Mouse (Mus musculus) midbrain, embryonic 16.5 days (tissue): ENCODE results near the gene Acox1. TPM values are rescaled to one million over a fixed set of nuclear protein-coding genes. Genes with fewer than 3 reads are reported as not detected.

ENCODE experiments used
- ATAC-seq: fragments of 200-750 bp; cut with Nextera tagmentation; 2 replicates; pipeline ENCODE4 v1.8.0; 2017; ENCODE audit warnings: moderate TSS enrichment
- H3K27ac ChIP-seq: fragments of 300-500 bp; sonication (generic); 2 replicates; pipeline ENCODE4 v1.5.1; 2014; ENCODE audit warnings: mild to moderate bottlenecking, low read length, mixed read lengths
- H3K27me3 ChIP-seq: fragments of 300-500 bp; sonication (generic); 2 replicates; pipeline ENCODE4 v1.6.1; 2014; ENCODE audit warnings: low read depth, low read length, mixed read lengths; ENCODE audit not compliant: control insufficient read depth, insufficient read depth
- H3K36me3 ChIP-seq: fragments of 300-500 bp; sonication (generic); 2 replicates; pipeline ENCODE4 v1.6.1; 2014; ENCODE audit warnings: mild to moderate bottlenecking, low read length, moderate library complexity, mixed read lengths; ENCODE audit not compliant: control insufficient read depth, insufficient read depth
- H3K4me1 ChIP-seq: fragments of 300-500 bp; sonication (generic); 2 replicates; pipeline ENCODE4 v1.6.1; 2014; ENCODE audit warnings: mild to moderate bottlenecking, low read length, mixed read lengths; ENCODE audit not compliant: control insufficient read depth, insufficient read depth
- H3K4me2 ChIP-seq: fragments of 300-500 bp; sonication (generic); 2 replicates; pipeline ENCODE4 v1.6.1; 2014; ENCODE audit warnings: mild to moderate bottlenecking, low read length, mixed read lengths
- H3K4me3 ChIP-seq: fragments of 300-500 bp; sonication (generic); 2 replicates; pipeline ENCODE4 v1.5.1; 2014; ENCODE audit warnings: low read depth, mild to moderate bottlenecking, low read length, moderate library complexity, mixed read lengths
- H3K9ac ChIP-seq: fragments of 300-500 bp; sonication (generic); 2 replicates; pipeline ENCODE4 v1.6.1; 2014; ENCODE audit warnings: low read depth, low read length, mixed read lengths
- H3K9me3 ChIP-seq: fragments of 300-500 bp; sonication (generic); replicated peaks from 2 replicates; pipeline ENCODE4 v1.6.1; 2014; ENCODE audit warnings: mild to moderate bottlenecking, low read length, mixed read lengths; ENCODE audit not compliant: control insufficient read depth, poor library complexity, severe bottlenecking
- WGBS: fragments of 180-500 bp; shearing (Covaris S2); extraction: QIAGEN DNeasy Blood & Tissue Kit; methylation state at CpG from one replicate; pipeline ENCODE4 v1.1.7; 2014; 5-methylcytosine and 5-hydroxymethylcytosine counted together
- polyA plus RNA-seq: library from polyadenylated mRNA; unstranded; fragments of >200 nt; fragmentation: Nextera tagmentation; extraction: Ambion mirVana; gene quantifications from 2 replicates; pipeline ENCODE4 v1.2.1, GENCODE M21; 2015

Acox1 gene
- polyA plus RNA-seq, 1 experiment from 2014 or later = 71.5 TPM

DNA sequence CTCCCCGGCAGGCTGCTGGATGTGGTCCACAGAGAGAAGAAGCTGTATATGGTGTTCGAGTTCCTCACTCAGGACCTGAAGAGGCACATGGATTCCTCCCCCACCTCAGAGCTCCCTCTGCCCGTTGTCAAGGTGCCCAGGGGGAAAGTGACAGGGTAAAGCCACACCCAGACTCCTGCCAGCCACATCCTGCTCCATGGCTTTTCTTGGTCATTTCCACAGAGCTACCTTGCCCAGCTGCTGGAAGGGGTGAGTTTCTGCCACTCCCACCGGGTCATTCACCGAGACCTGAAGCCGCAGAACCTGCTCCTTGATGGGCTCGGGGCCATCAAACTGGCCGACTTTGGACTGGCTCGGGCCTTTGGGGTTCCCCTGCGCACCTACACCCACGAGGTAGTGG, 17.7 kb upstream of the Acox1 start:
- no peak overlapping the region for H3K9ac ChIP-seq
- 90% methylated on average over 11 of the region's 11 CpGs for WGBS
- H3K4me1 ChIP-seq = no peaks in the 10 kb centered on the region
- no peak for ATAC-seq
- no peak overlapping the region for H3K4me2 ChIP-seq
- H3K9me3 ChIP-seq = peaks cover 2% of the 10 kb centered on the region; the same call in 1 of the 2 replicates
- no peaks in the 10 kb centered on the region for H3K36me3 ChIP-seq
- H3K4me3 ChIP-seq = no peak overlapping the region
- no peak overlapping the region for H3K27ac ChIP-seq
- H3K27me3 ChIP-seq = peaks cover 12% of the 10 kb centered on the region

DNA sequence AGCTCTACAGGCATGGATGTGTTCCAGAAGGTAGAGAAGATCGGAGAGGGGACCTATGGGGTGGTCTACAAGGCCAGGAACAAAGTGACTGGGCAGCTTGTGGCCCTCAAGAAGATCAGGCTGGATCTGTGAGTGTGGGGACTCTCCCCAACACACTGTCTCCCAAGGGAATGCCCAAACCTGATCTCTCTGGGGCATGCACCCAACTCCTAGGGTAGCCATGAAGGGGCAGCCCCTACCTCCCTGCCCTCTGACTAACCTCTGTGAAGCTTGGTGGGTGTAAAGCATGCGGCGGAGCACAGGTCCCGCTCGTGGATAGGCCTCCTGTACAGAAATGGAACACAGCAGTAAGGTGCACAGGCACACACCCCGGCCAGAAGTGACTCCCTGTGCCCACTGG, 17.1 kb upstream of the Acox1 start:
- H3K4me2 ChIP-seq = no peak overlapping the region
- 91% methylated on average over 6 of the region's 6 CpGs for WGBS
- no peak for ATAC-seq

DNA sequence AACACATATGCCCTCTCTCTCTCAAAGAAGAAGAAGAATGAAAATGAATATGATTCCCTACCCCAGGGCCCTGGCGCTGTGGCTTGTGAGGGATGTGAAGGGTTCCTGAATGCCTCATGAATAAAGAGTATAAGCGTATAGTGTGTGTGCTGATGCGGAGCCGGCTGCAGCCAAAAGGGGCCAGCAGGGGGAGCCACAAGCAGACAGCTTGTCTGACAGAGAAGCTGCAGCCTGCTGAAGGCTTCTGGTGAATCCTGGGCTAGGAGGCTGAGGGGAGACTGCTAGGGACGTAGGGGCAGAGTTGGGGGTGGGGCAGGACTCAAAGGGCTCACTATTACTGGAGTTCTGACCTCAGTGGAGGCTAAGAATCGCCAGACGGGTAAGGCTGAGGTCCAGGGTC, 16.3 kb upstream of the Acox1 start:
- ATAC-seq = no peak
- Histone ChIP-seq H3K9me3 (no peaks in the 10 kb centered on the region), H3K9ac (no peak overlapping the region), H3K27ac (no peak overlapping the region), H3K27me3 (no peaks in the 10 kb centered on the region), H3K4me3 (no peak overlapping the region), H3K4me2 (no peak overlapping the region), H3K4me1 (no peaks in the 10 kb centered on the region), H3K36me3 (no peaks in the 10 kb centered on the region)
- 82% methylated on average over 7 of the region's 7 CpGs for WGBS

More for the DNA sequence above, 17.1 kb upstream of the Acox1 start:
- H3K9me3 ChIP-seq = no peaks in the 10 kb centered on the region
- no peak overlapping the region for H3K4me3 ChIP-seq
- peaks cover 6% of the 10 kb centered on the region for H3K27me3 ChIP-seq
- no peak overlapping the region for H3K9ac ChIP-seq
- H3K27ac ChIP-seq = no peak overlapping the region
- no peaks in the 10 kb centered on the region for H3K4me1 ChIP-seq
- no peaks in the 10 kb centered on the region for H3K36me3 ChIP-seq

DNA sequence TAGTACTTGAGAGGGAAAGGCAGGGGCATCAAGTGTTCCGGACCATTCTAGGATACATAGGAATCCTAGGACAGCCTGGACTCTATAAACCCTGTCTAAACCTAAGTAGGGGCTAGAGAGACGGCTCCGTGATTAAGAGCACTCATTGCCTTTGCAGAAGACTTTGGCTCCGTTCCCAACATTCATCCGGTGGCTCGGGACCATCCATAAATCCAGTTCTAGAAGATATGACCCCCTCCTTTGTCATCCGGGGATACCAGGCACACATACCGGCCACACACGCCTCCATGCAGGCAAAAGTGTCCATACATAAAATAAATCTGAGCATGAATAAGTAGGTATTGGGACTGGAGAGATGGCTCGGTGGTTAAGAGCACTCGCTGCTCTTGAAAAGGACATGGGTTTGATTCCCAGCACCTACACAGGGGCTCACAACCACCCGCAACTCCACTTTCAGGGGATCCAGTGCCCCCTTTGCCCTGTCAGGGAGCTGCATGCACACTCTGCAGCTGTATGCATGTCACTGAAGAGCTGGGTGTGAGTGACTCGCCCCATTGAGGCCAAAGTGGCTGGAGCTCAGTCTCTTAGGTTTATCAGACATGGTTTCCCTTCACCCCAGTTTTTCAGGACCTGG, 15.1 kb upstream of the Acox1 start:
- Histone ChIP-seq H3K4me3 (no peak overlapping the region), H3K27ac (no peak overlapping the region), H3K4me2 (no peak overlapping the region), H3K9ac (no peak overlapping the region), H3K9me3 (no peaks in the 10 kb centered on the region), H3K4me1 (no peaks in the 10 kb centered on the region), H3K27me3 (no peaks in the 10 kb centered on the region), H3K36me3 (no peaks in the 10 kb centered on the region)
- WGBS = 93% methylated on average over 13 of the region's 13 CpGs
- no peak for ATAC-seq

DNA sequence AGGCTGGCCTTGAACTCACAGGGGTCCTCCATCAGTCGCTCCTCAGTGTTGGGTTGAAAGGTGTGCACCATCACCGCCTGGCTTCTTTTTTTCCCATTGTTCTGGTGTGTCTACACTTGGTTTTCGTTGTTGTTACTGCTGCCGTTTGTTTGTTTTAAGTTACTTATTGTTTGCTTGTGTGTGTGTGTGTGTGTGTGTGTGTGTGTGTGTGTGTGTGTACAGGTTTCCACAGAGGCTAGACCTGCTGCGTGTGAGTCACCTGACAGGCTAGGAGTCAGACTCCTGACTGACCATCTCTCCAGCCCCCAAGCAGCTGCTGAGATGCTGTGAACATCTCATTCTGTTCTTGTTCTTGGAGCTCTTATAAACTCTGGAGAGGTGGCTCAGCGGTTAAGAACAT, 14.0 kb upstream of the Acox1 start:
- H3K27ac ChIP-seq = no peak overlapping the region
- no peak overlapping the region for H3K4me2 ChIP-seq
- H3K36me3 ChIP-seq = no peaks in the 10 kb centered on the region
- no peaks in the 10 kb centered on the region for H3K4me1 ChIP-seq
- no peaks in the 10 kb centered on the region for H3K27me3 ChIP-seq
- no peaks in the 10 kb centered on the region for H3K9me3 ChIP-seq
- no peak for ATAC-seq
- no peak overlapping the region for H3K9ac ChIP-seq
- no peak overlapping the region for H3K4me3 ChIP-seq
- WGBS = 90% methylated on average over 6 of the region's 6 CpGs

DNA sequence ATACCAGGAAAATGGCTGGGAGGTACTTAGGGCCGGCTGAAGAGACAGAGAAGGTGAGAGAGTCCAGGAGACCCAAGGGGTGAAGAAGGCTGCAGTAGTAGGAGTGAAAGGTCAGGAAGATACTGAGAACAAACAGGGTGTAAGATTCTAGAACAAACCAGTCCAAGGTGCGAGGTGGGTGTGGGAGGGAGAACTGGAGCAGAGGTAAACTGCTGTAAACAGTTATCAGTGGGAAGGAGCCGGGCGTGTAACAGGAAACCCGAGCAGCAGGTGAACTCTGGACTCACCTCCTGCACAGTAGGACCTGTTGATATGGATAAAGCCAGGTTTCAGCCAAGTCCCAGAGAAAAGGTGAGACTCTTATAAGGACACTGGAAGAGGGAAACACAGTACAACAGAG, 11.9 kb upstream of the Acox1 start:
- ATAC-seq = no peak
- Histone ChIP-seq H3K9me3 (no peaks in the 10 kb centered on the region), H3K4me3 (no peak overlapping the region), H3K9ac (no peak overlapping the region), H3K27me3 (no peaks in the 10 kb centered on the region), H3K27ac (no peak overlapping the region), H3K36me3 (peaks cover 12% of the 10 kb centered on the region), H3K4me2 (no peak overlapping the region), H3K4me1 (no peaks in the 10 kb centered on the region)
- 80% methylated on average over 5 of the region's 5 CpGs for WGBS

DNA sequence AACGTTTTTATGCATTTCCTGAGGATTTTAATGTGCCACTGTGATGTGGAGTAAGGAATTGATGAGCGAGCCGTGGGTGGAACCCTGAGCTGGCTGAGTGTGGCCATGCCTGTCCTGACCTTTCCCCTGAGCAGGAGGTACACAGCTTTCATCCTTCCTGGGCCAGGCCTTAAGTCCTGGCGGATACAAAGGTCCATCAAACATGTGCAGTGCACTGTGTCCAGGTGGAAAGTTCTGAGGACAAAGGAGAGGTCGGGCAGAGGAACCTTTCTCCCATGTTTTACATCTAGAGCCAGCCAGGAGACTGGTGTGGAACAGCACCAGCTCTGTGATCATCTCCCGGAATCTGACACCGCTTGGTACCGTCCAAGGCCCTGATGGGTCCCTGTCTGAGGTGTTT, 10.4 kb upstream of the Acox1 start:
- Histone ChIP-seq H3K27ac (no peak overlapping the region), H3K9ac (no peak overlapping the region), H3K4me1 (no peaks in the 10 kb centered on the region), H3K4me3 (no peak overlapping the region), H3K9me3 (no peaks in the 10 kb centered on the region), H3K27me3 (no peaks in the 10 kb centered on the region), H3K36me3 (peaks cover 12% of the 10 kb centered on the region), H3K4me2 (no peak overlapping the region)
- ATAC-seq = no peak
- 83% methylated on average over 8 of the region's 8 CpGs for WGBS

DNA sequence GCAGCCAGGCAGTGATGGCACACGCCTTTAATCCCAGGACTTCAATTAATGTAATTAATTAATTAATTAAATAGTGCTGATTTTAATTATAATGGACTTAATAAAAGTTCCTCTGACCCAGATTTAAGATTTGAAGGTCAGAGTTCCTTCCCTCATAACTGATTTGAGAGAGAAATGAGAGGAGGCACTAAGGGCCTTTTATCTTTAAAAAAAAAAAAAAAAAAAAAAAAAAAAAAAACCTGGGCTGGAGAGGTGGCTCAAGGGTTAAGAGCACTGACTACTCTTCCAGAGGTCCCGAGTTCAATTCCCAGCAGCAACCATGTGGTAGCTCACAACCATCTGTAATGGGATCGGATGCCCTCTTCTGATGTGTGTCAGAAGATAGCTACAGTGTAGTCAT, 9.8 kb upstream of the Acox1 start:
- no peak overlapping the region for H3K27ac ChIP-seq
- H3K27me3 ChIP-seq = no peaks in the 10 kb centered on the region
- no peak overlapping the region for H3K4me3 ChIP-seq
- H3K9ac ChIP-seq = no peak overlapping the region
- H3K4me1 ChIP-seq = no peaks in the 10 kb centered on the region
- 84% methylated on average over 3 of the region's 3 CpGs for WGBS
- H3K36me3 ChIP-seq = peaks cover 12% of the 10 kb centered on the region
- H3K4me2 ChIP-seq = no peak overlapping the region
- H3K9me3 ChIP-seq = no peaks in the 10 kb centered on the region
- ATAC-seq = no peak

DNA sequence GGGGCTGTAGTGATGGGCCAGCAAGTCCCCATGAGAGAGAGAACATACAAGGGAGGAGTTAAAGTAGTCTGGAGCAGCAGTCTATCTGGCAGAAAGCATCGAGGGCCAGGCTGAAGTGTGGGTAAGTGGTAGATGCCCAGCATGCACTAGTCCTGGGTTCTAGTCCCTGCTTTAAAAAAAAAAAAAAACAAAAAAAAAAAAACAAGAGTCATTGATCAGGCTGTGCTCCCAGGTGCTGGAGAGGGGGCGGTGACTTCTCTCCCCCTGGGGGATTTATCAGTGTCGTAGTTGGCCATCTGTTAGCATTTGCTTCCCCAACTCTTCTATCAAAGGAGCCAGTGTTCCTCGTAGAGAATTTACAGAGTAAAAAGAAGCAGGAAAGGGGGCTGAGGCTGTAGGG, 7.8 kb upstream of the Acox1 start:
- WGBS = 83% methylated on average over 4 of the region's 4 CpGs
- H3K27ac ChIP-seq = no peak overlapping the region
- H3K36me3 ChIP-seq = peaks cover 12% of the 10 kb centered on the region
- no peaks in the 10 kb centered on the region for H3K9me3 ChIP-seq
- H3K27me3 ChIP-seq = no peaks in the 10 kb centered on the region
- no peak for ATAC-seq
- H3K4me3 ChIP-seq = no peak overlapping the region
- no peaks in the 10 kb centered on the region for H3K4me1 ChIP-seq
- H3K4me2 ChIP-seq = no peak overlapping the region
- H3K9ac ChIP-seq = no peak overlapping the region
